In the genomic region with DNA sequence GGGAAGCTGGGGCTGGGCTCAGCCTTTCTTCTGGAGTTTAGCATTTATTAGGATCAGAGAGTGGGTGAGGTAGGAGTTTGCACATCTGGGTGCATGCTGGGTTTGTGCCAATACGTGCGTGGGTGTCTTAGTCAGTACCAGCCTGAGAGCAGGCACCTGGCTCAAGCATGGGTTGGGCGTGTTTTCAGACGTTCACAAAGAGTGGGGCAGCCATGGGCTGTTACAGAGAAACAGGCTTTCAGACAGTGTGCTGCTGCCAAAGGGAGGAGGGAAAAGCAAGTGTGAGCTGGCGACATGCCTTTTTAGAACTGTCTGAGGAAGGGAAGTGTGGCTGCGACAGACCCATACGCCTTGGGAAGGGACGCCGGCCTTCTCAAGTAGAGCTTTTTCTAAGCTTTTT, we compare ENCODE assay signal across 10 mouse cellular contexts. TPM values are rescaled to one million over a fixed set of nuclear protein-coding genes. Genes with fewer than 3 reads are reported as not detected.
DNase-seq lines count a peak whose midpoint lies in the region; ATAC-seq lines count a peak whose summit lies in the region.
"Had no signal": no experiment of that assay in that cellular context is flagged by ENCODE, and none has a peak within 500 bp of the region (broad histone marks: within the 10 kb centered on the region; RNA-seq: fewer than 3 reads in every experiment).

No protein-coding gene starts in this region.

- H3K27ac ChIP-seq in forebrain, embryonic 14.5 days (ENCODE audit: low read depth, low read length) = peak overlapping the region; percentile 35
- H3K27ac ChIP-seq in forebrain, embryonic 12.5 days = no peak overlapping the region
- H3K27ac ChIP-seq in embryonic facial prominence, embryonic 14.5 days (replicated peaks; ENCODE audit: low read depth, low read length) = peak overlapping the region; percentile 30; the same call in 1 of the 2 replicates
- H3K27ac ChIP-seq in heart, embryonic 16.5 days (ENCODE audit: low read length) = peak overlapping the region; percentile 54
- H3K27ac ChIP-seq: liver, embryonic 15.5 days had no signal

- no peak overlapping the region for H3K4me3 ChIP-seq in forebrain, embryonic 14.5 days (ENCODE audit: low read depth, low read length)
- H3K4me3 ChIP-seq in forebrain, embryonic 12.5 days (replicated peaks) = no peak overlapping the region
- H3K4me3 ChIP-seq in embryonic facial prominence, embryonic 14.5 days (ENCODE audit: low read depth, low read length) = no peak overlapping the region
- no peak overlapping the region for H3K4me3 ChIP-seq in heart, embryonic 16.5 days (ENCODE audit: low read length)
- H3K4me3 ChIP-seq: liver, embryonic 15.5 days had no signal

- no peaks in the 10 kb centered on the region for H3K36me3 ChIP-seq in forebrain, embryonic 14.5 days (ENCODE audit: control insufficient read depth, insufficient read depth, low read length)
- no peaks in the 10 kb centered on the region for H3K36me3 ChIP-seq in forebrain, embryonic 12.5 days (replicated peaks)
- H3K36me3 ChIP-seq in embryonic facial prominence, embryonic 14.5 days (ENCODE audit: control insufficient read depth, insufficient read depth, low read length) = no peaks in the 10 kb centered on the region
- no peaks in the 10 kb centered on the region for H3K36me3 ChIP-seq in heart, embryonic 16.5 days (ENCODE audit: control insufficient read depth, insufficient read depth)
- H3K36me3 ChIP-seq: liver, embryonic 15.5 days had no signal

- WGBS in forebrain, embryonic 14.5 days = 57% methylated on average over 9 of the region's 9 CpGs
- 72% methylated on average over 9 of the region's 9 CpGs for WGBS in forebrain, embryonic 12.5 days
- WGBS in embryonic facial prominence, embryonic 14.5 days = 54% methylated on average over 9 of the region's 9 CpGs
- 26% methylated on average over 9 of the region's 9 CpGs for WGBS in heart, embryonic 16.5 days

- intact Hi-C loops in left cerebral cortex, postnatal 10 days (cut with DNase I) = no loop called here

- ATAC-seq in forebrain, embryonic 14.5 days = peak; percentile 65; the same call in 1 of the 2 replicates
- ATAC-seq in forebrain, embryonic 12.5 days (ENCODE audit: low FRiP score) = no peak
- ATAC-seq in embryonic facial prominence, embryonic 14.5 days (ENCODE audit: low read depth) = peak; percentile 27; the same call in 1 of the 2 replicates
- ATAC-seq in heart, embryonic 16.5 days (replicated peaks; ENCODE audit: extremely low read depth, insufficient read depth, low FRiP score) = peak; percentile 34

- H3K9ac ChIP-seq in forebrain, embryonic 14.5 days (ENCODE audit: low read length) = no peak overlapping the region
- H3K9ac ChIP-seq in forebrain, embryonic 12.5 days = no peak overlapping the region
- no peak overlapping the region for H3K9ac ChIP-seq in embryonic facial prominence, embryonic 14.5 days (ENCODE audit: low read depth, low read length)
- no peak overlapping the region; the same call in 1 of the 2 replicates for H3K9ac ChIP-seq in heart, embryonic 16.5 days (ENCODE audit: low read length)
- H3K9ac ChIP-seq: liver, embryonic 15.5 days had no signal

- DNase-seq in forebrain, embryonic 14.5 days (ENCODE audit: low spot score) = peak; percentile 75
- peak; percentile 66 for DNase-seq in embryonic facial prominence, embryonic 14.5 days (ENCODE audit: low spot score)
- DNase-seq in left cerebral cortex, postnatal 10 days (ENCODE audit: extremely low spot score in 1 of 2, low spot score in 2 of 2) = peak; percentile 68 to 79
- peak; percentile 66 for DNase-seq in ovary, adult 18-20 months (ENCODE audit: low spot score)
- DNase-seq in urinary bladder, postnatal 4 days (ENCODE audit: low spot score in 2 of 2) = peak; percentile 55 to 73
- no peak for DNase-seq in retina, embryonic 14.5 days (ENCODE audit: low spot score)

- peaks cover 5% of the 10 kb centered on the region for H3K4me1 ChIP-seq in forebrain, embryonic 14.5 days (ENCODE audit: control insufficient read depth, insufficient read depth, low read length)
- no peaks in the 10 kb centered on the region for H3K4me1 ChIP-seq in forebrain, embryonic 12.5 days
- peaks cover 4% of the 10 kb centered on the region; the same call in 1 of the 2 replicates for H3K4me1 ChIP-seq in embryonic facial prominence, embryonic 14.5 days (ENCODE audit: control insufficient read depth, insufficient read depth, low read length)
- peaks cover 23% of the 10 kb centered on the region for H3K4me1 ChIP-seq in heart, embryonic 16.5 days (ENCODE audit: control insufficient read depth, insufficient read depth, low read length)
- H3K4me1 ChIP-seq: liver, embryonic 15.5 days had no signal

- no peaks in the 10 kb centered on the region for H3K9me3 ChIP-seq in forebrain, embryonic 14.5 days (replicated peaks; ENCODE audit: control insufficient read depth, low read length)
- no peaks in the 10 kb centered on the region for H3K9me3 ChIP-seq in forebrain, embryonic 12.5 days
- no peaks in the 10 kb centered on the region for H3K9me3 ChIP-seq in embryonic facial prominence, embryonic 14.5 days (ENCODE audit: control insufficient read depth, low read length)
- no peaks in the 10 kb centered on the region for H3K9me3 ChIP-seq in heart, embryonic 16.5 days (replicated peaks; ENCODE audit: control insufficient read depth, low read length)
- H3K9me3 ChIP-seq: liver, embryonic 15.5 days had no signal

- H3K4me2 ChIP-seq in forebrain, embryonic 14.5 days (ENCODE audit: low read length) = no peak overlapping the region
- H3K4me2 ChIP-seq in forebrain, embryonic 12.5 days = no peak overlapping the region
- no peak overlapping the region for H3K4me2 ChIP-seq in embryonic facial prominence, embryonic 14.5 days (ENCODE audit: low read depth, low read length)
- no peak overlapping the region for H3K4me2 ChIP-seq in heart, embryonic 16.5 days (ENCODE audit: low read depth, low read length)
- H3K4me2 ChIP-seq: liver, embryonic 15.5 days had no signal

- H3K27me3 ChIP-seq in forebrain, embryonic 14.5 days (replicated peaks; ENCODE audit: control insufficient read depth, insufficient read depth, low read length) = no peaks in the 10 kb centered on the region
- no peaks in the 10 kb centered on the region for H3K27me3 ChIP-seq in forebrain, embryonic 12.5 days
- H3K27me3 ChIP-seq in embryonic facial prominence, embryonic 14.5 days (replicated peaks; ENCODE audit: control insufficient read depth, insufficient read depth, low read length) = no peaks in the 10 kb centered on the region
- H3K27me3 ChIP-seq in heart, embryonic 16.5 days (ENCODE audit: control insufficient read depth, insufficient read depth, low read length) = no peaks in the 10 kb centered on the region
- H3K27me3 ChIP-seq: CH12.LX; liver, embryonic 15.5 days had no signal

RNA-seq across cellular contexts. Expression of gene Sema4c, which starts 45.2 kb away (rescaled TPM):
- 5.9 and 6.9 TPM in 2 replicates for polyA plus RNA-seq in forebrain, embryonic 14.5 days (2014; fragmentation: Nextera tagmentation; extraction: Ambion mirVana)
- 29.8 and 31.7 TPM in 2 replicates for polyA plus RNA-seq in forebrain, embryonic 12.5 days (2016; fragmentation: Nextera tagmentation; extraction: Ambion mirVana)
- polyA plus RNA-seq in embryonic facial prominence, embryonic 14.5 days (2014; fragmentation: Nextera tagmentation; extraction: Ambion mirVana) = 2.3 and 3.8 TPM in 2 replicates
- 7.8 and 8.8 TPM in 2 replicates for polyA plus RNA-seq in heart, embryonic 16.5 days (2015; fragmentation: Nextera tagmentation; extraction: Ambion mirVana)
- 10 to 100 TPM; 20.9 to 27.4 TPM for total RNA-seq in left cerebral cortex, postnatal 10 days (2021)

RNA-seq across cellular contexts. Expression of gene Ankrd39, which starts 56.1 kb away (rescaled TPM):
- polyA plus RNA-seq in forebrain, embryonic 14.5 days (2014; fragmentation: Nextera tagmentation; extraction: Ambion mirVana) = 15.4 and 15.7 TPM in 2 replicates
- polyA plus RNA-seq in forebrain, embryonic 12.5 days (2016; fragmentation: Nextera tagmentation; extraction: Ambion mirVana) = 16.7 and 17.9 TPM in 2 replicates
- 19.5 and 20.0 TPM in 2 replicates for polyA plus RNA-seq in embryonic facial prominence, embryonic 14.5 days (2014; fragmentation: Nextera tagmentation; extraction: Ambion mirVana)
- 31.1 and 32.5 TPM in 2 replicates for polyA plus RNA-seq in heart, embryonic 16.5 days (2015; fragmentation: Nextera tagmentation; extraction: Ambion mirVana)
- total RNA-seq in left cerebral cortex, postnatal 10 days (2021) = 10 to 100 TPM; 13.4 to 18.1 TPM
